Mouse (Mus musculus): ENCODE results near the gene Ppp1r21.

Gene Ppp1r21

GRCm38 (mm10) chr17:88578522-88579242 lies 48.8 kb downstream of the Ppp1r21 start:
- no peak for DNase-seq

- no peak for DNase-seq
Measured at GRCm38 (mm10) chr17:88580556-88580955, 50.6 kb downstream of the Ppp1r21 start.

GRCm38 (mm10) chr17:88581511-88582021 lies 51.6 kb downstream of the Ppp1r21 start:
- DNase-seq = peak; percentile 64 to 67

GRCm38 (mm10) chr17:88582999-88583398 lies 53.1 kb downstream of the Ppp1r21 start:
- DNase-seq = no peak

GRCm38 (mm10) chr17:88583411-88583810 lies 53.5 kb downstream of the Ppp1r21 start:
- DNase-seq = no peak

GRCm38 (mm10) chr17:88587371-88587770 lies 57.5 kb downstream of the Ppp1r21 start:
- no peak for DNase-seq

- peak in 1 of 2 experiments; percentile 3 for DNase-seq
Measured at GRCm38 (mm10) chr17:88588228-88588627, 58.3 kb downstream of the Ppp1r21 start.

GRCm38 (mm10) chr17:88590251-88590650 lies 60.3 kb downstream of the Ppp1r21 start:
- DNase-seq = no peak

- no peak for DNase-seq
Measured at GRCm38 (mm10) chr17:88595071-88595470, 65.2 kb downstream of the Ppp1r21 start.

- no peak for DNase-seq
Measured at GRCm38 (mm10) chr17:88596068-88596467, 66.2 kb downstream of the Ppp1r21 start.

- peak; percentile 66 to 71 for DNase-seq
Measured at GRCm38 (mm10) chr17:88596544-88597221, 66.8 kb downstream of the Ppp1r21 start.

- no peak for DNase-seq
Measured at GRCm38 (mm10) chr17:88597222-88598055, 67.5 kb downstream of the Ppp1r21 start, which contains the start of gene Ston1. TSS of gene Ston1 (plus strand) at chr17:88597684.

- no peak for DNase-seq
Measured at GRCm38 (mm10) chr17:88598056-88598420, 68.1 kb downstream of the Ppp1r21 start.

- no peak for DNase-seq
Measured at GRCm38 (mm10) chr17:88598570-88599368, 68.9 kb downstream of the Ppp1r21 start.

- DNase-seq = no peak
Measured at GRCm38 (mm10) chr17:88600492-88601026, 70.6 kb downstream of the Ppp1r21 start.

GRCm38 (mm10) chr17:88603943-88604342 lies 74.0 kb downstream of the Ppp1r21 start:
- no peak for DNase-seq

GRCm38 (mm10) chr17:88606056-88606455 lies 76.1 kb downstream of the Ppp1r21 start:
- DNase-seq = no peak

- DNase-seq = no peak
Measured at GRCm38 (mm10) chr17:88609361-88609760, 79.4 kb downstream of the Ppp1r21 start.

GRCm38 (mm10) chr17:88611057-88611456 lies 81.1 kb downstream of the Ppp1r21 start:
- DNase-seq = no peak

GRCm38 (mm10) chr17:88613172-88613571 lies 83.3 kb downstream of the Ppp1r21 start:
- no peak for DNase-seq

- no peak for DNase-seq
Measured at GRCm38 (mm10) chr17:88613721-88614120, 83.8 kb downstream of the Ppp1r21 start.

- no peak for DNase-seq
Measured at GRCm38 (mm10) chr17:88614234-88614633, 84.3 kb downstream of the Ppp1r21 start.

Data from B cell, adult 2 months (primary cell).